Mouse (Mus musculus) spleen, adult 2 months (tissue): ENCODE results near the gene Gpr162. TPM values are rescaled to one million over a fixed set of nuclear protein-coding genes. Genes with fewer than 3 reads are reported as not detected.

Experiments
- DNase-seq, 2 experiments: peaks; one replicate each; pipeline versions ENCODE4 v3.0.0 to v3.0.0-alpha.2; 2012 to 2021; ENCODE audit warnings: low spot score in 2 of 2, low read depth in 1 of 2
- H3K27ac ChIP-seq: fragments of 200-500 bp; 2 replicates; pipeline ENCODE4 v1.5.1; 2012; ENCODE audit warnings: low read length, inconsistent platforms; ENCODE audit not compliant: insufficient read depth
- H3K27me3 ChIP-seq: fragments of 200-500 bp; 2 replicates; pipeline ENCODE4 v1.6.1; 2012; ENCODE audit warnings: mild to moderate bottlenecking, moderate library complexity, low read length, inconsistent platforms; ENCODE audit not compliant: control insufficient read depth, insufficient read depth
- H3K36me3 ChIP-seq: fragments of 200-500 bp; 2 replicates; pipeline ENCODE4 v1.6.1; 2012; ENCODE audit warnings: mild to moderate bottlenecking, low read length, inconsistent platforms; ENCODE audit not compliant: control insufficient read depth, insufficient read depth
- H3K4me1 ChIP-seq: fragments of 200-500 bp; 2 replicates; pipeline ENCODE4 v1.6.1; 2011; ENCODE audit warnings: inconsistent platforms; ENCODE audit not compliant: control insufficient read depth, insufficient read depth, insufficient read length
- H3K4me3 ChIP-seq: fragments of 200-500 bp; 2 replicates; pipeline ENCODE4 v1.5.1; 2011; ENCODE audit warnings: mild to moderate bottlenecking, inconsistent platforms; ENCODE audit not compliant: insufficient read depth, insufficient read length; ENCODE audit errors: extremely low read depth
- CTCF ChIP-seq: fragments of 200-500 bp; IDR thresholded peaks from 2 replicates; pipeline ENCODE4 v1.5.1; 2011; ENCODE audit warnings: mild to moderate bottlenecking, inconsistent platforms; ENCODE audit not compliant: insufficient read depth, insufficient read length, insufficient replicate concordance; ENCODE audit errors: extremely low read depth
- POLR2A ChIP-seq: fragments of 200-500 bp; IDR thresholded peaks from 2 replicates; pipeline ENCODE4 v1.6.1; 2011; ENCODE audit warnings: low read depth, low read length, inconsistent platforms
- WGBS: fragments of 180-500 bp; shearing (Covaris S2); methylation state at CpG from one replicate; pipeline ENCODE4 v1.1.7; 2018; 5-methylcytosine and 5-hydroxymethylcytosine counted together
- polyA plus RNA-seq: library from polyadenylated mRNA; depleted of rRNA; stranded (reverse); fragments of >200 nt; gene quantifications from 2 replicates; pipeline ENCODE4 v1.2.3, GENCODE M21; 2012

Gene Gpr162
- polyA plus RNA-seq, 1 experiment = 2.7 TPM

DNA sequence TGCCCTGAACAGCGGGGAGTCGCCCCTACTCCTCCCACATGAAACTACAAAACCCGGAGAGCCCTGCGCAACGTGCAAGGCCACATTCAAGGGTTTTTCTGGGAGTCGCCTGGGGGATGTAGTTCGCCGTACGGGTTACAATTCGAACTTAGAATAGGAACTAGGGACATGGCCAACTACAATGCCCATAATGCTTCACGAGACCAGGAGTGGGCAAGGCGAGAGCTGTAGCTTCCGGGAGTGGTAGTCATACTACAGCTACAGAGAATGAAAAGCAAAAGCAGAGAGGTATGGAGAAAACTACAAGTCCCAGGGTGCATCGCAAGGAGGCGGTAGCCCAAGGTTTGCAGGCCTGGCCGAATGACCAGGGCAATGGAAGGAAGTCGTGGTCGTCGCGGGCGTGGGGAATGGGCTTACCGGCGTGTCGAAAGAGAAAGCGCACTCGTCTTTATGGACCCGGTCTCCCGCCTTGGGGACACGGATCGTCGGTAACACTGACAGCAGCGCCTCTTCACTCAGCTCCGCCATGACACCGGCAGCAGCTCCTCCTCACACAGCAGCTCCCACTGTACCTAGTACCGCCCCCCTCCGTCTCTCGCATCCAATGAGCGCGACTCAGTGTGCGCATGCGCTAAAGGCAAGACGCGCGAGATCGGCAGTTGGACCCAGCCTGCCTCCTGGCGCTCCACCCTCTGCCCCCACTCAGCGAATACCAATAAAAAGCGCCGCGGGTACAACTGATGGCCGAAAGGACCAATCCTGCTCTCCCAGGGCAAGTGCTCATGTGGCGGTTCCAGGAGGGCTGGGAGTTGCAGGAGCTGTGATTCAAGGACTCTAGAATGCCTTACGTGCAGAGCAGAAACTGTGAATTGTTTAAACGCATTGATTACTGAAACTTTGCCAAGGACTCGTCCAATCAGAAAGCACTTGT lies 34.6 kb downstream of the Gpr162 start, which contains the start of the genes Usp5 and Cdca3:
Gene Usp5 (minus strand): TSS at position 617 of the 931 bp plus-strand sequence.
Gene Cdca3 (plus strand): TSS at position 680 of the 931 bp plus-strand sequence.
- Histone ChIP-seq H3K27me3 (no peaks in the 10 kb centered on the region), H3K4me1 (peaks cover 8% of the 10 kb centered on the region; the same call in 1 of the 2 replicates), H3K27ac (peak within 1 kb of the TSS; percentile 77), H3K36me3 (peaks cover 10% of the 10 kb centered on the region), H3K4me3 (peak within 1 kb of the TSS; percentile 88)
- peak; percentile 54 for TF ChIP-seq POLR2A
- TF ChIP-seq CTCF = no peak
- under 1% methylated on average over 55 of the region's 55 CpGs for WGBS
- DNase-seq = peak; percentile 98 to 100

DNA sequence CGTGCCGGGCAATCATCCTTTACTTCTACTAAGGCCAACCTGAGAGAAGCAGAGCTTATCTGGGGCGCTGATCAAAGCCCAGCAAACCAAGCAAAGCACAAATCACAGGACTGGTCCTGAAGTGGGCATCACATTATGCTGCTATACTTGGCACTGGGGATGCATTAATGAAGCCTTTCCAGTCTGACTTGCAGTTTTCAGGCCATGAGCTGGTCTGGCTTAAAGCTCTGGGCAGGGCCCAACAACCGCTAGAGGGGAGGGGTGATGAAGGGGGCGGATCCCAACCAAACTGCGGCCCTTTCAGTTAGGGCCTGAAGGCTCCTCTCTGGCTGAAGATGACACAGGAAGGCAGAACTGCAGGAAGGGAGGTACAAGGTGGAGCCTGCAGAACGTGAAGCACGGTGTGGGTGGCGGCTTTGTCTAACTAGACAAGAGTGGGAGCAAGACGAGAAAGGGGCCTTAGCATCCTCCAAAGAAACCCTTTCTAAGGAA lies 35.6 kb downstream of the Gpr162 start:
- Histone ChIP-seq H3K4me1 (peaks cover 8% of the 10 kb centered on the region; the same call in 1 of the 2 replicates), H3K27me3 (no peaks in the 10 kb centered on the region), H3K36me3 (peaks cover 19% of the 10 kb centered on the region), H3K4me3 (peak overlapping the region; percentile 47; the same call in 1 of the 2 replicates), H3K27ac (no peak overlapping the region)
- no peak for DNase-seq
- no peak for TF ChIP-seq CTCF
- no peak for TF ChIP-seq POLR2A
- WGBS = 22% methylated on average over 10 of the region's 10 CpGs

DNA sequence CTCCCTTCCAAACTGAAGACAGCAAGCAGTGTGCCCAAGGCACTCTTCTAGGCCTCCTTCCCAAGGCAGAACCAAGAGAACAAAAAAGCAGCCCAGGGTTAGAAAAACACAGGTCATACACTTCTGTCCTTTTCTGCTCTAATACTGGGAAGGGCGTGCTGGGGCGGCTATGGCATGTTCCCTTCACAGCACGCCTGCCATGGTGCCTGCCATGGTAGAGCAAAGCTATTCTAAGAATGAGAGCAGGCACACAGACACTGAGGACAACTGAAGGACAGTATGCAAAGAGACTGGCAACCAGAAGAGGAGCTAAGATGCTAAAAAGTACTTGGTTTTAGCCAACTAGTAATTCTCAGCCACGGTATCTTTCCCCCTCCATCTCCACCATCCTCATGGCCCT lies 41.7 kb downstream of the Gpr162 start:
- WGBS = 97% methylated on average over 4 of the region's 4 CpGs
- H3K36me3 ChIP-seq = peaks cover 53% of the 10 kb centered on the region
- no peak overlapping the region for H3K4me3 ChIP-seq
- no peaks in the 10 kb centered on the region for H3K27me3 ChIP-seq
- DNase-seq = no peak
- no peaks in the 10 kb centered on the region for H3K4me1 ChIP-seq
- H3K27ac ChIP-seq = no peak overlapping the region
- TF ChIP-seq CTCF (no peak), POLR2A (no peak)

DNA sequence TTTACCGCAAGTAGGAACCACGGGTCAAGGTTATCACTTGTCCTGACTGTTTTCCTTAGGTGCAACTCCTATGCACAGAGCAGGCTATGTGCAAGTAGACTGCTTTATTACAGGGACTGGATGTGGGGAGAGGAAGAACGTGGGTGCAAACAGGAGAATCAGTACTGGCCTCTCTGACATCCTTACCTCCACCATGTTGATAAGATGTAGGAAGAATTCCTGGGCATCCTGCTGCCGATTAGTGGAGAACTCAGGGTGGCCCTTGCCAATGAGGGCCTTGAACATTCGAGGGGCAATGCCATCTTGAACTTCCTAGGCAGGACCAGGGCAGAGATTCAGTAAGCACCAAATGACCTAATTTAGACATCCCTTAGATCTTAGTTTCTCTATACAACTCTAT lies 42.9 kb downstream of the Gpr162 start:
- TF ChIP-seq CTCF (no peak), POLR2A (no peak)
- 89% methylated on average over 5 of the region's 5 CpGs for WGBS
- Histone ChIP-seq H3K4me1 (no peaks in the 10 kb centered on the region), H3K36me3 (peaks cover 52% of the 10 kb centered on the region), H3K27ac (no peak overlapping the region), H3K4me3 (no peak overlapping the region), H3K27me3 (no peaks in the 10 kb centered on the region)
- no peak for DNase-seq

DNA sequence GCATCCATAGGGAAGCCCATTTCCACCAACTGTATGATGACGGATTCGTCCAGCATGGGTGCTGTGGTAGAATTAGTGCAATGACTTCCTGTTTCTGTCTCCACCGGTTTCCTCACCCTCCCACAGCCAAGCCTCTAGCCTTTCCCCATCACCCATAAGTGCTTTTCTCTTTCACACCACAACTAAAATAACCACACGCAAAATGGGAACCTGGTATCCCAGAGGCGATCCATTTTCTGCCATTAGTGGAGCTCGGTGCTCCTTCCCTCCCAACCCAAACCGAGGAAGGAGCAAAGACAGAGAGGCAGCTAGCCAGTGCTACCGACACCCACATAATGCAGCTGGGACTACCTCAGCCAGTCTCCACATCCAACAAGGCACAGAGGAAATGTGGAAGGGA lies 45.8 kb downstream of the Gpr162 start:
- TF ChIP-seq CTCF (no peak), POLR2A (no peak)
- Histone ChIP-seq H3K4me3 (no peak overlapping the region), H3K4me1 (0 out of 2 replicates have a peak, but pooled peaks cover 4% of the 10 kb centered on the region), H3K36me3 (peaks cover 33% of the 10 kb centered on the region), H3K27me3 (no peaks in the 10 kb centered on the region), H3K27ac (no peak overlapping the region)
- DNase-seq = no peak
- 46% methylated on average over 8 of the region's 8 CpGs for WGBS

DNA sequence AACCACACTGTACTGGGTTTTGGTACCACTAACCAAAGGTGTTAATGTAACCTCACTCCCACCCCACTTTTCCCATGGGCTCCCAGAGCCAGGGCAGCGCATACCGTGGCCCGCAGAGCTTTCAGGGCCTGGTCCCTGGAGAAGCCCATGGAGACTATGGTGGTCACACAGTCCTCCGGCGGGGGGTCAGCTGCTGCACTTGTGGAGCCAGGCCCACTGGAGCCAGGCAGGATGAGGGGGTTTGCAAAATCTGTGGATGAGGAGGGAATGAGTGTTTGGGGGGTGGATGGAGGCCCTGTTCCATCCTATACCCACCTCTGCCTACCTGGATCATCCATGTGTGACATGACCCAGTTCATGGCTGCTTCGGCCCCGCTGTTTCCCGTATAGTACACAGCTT lies 46.2 kb downstream of the Gpr162 start:
- 94% methylated on average over 8 of the region's 8 CpGs for WGBS
- no peaks in the 10 kb centered on the region for H3K27me3 ChIP-seq
- 0 out of 2 replicates have a peak, but pooled peaks cover 4% of the 10 kb centered on the region for H3K4me1 ChIP-seq
- no peak overlapping the region for H3K4me3 ChIP-seq
- H3K36me3 ChIP-seq = peaks cover 30% of the 10 kb centered on the region
- DNase-seq = peak in 1 of 2 experiments; percentile 3
- H3K27ac ChIP-seq = no peak overlapping the region
- no peak for TF ChIP-seq CTCF
- no peak for TF ChIP-seq POLR2A
